ENCODE assay signal across 17 mouse cellular contexts in the genomic region with DNA sequence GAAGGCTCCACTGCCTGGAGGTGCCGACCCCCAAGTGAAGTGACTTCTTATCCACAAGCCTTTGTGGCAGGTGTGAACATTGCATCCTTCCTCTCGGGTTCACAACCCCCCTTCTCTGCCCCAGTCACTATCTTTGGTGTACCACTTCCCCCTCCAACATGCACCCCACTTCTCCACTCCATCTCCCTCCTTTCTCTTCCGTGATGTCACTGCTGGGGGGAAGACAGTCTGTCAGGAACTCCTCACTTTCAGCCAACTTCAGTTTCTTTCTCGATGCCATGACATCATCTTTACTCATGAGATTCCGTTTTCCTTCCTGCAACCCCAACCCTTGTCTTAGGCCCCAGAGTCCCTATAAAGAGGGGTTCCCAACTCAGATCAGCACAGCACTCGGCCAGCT. TPM values are rescaled to one million over a fixed set of nuclear protein-coding genes. Genes with fewer than 3 reads are reported as not detected.
DNase-seq lines count a peak whose midpoint lies in the region; ATAC-seq lines count a peak whose summit lies in the region.
"Had no signal": no experiment of that assay in that cellular context is flagged by ENCODE, and none has a peak within 500 bp of the region (broad histone marks: within the 10 kb centered on the region; RNA-seq: fewer than 3 reads in every experiment).

Gene Ccl4 (plus strand): TSS at position 381 of the 400 bp plus-strand sequence.

- H3K4me3 ChIP-seq in megakaryocyte, embryonic 14.5 days (replicated peaks), result peak within 1 kb of the TSS; percentile 50
- H3K4me3 ChIP-seq: embryonic facial prominence, embryonic 15.5 days; heart, embryonic 15.5 days; hindbrain, embryonic 13.5 days had no signal

- no peaks in the 10 kb centered on the region for H3K9me3 ChIP-seq in megakaryocyte, embryonic 14.5 days
- H3K9me3 ChIP-seq: embryonic facial prominence, embryonic 15.5 days; G1E; heart, embryonic 15.5 days; hindbrain, embryonic 13.5 days had no signal

- peaks cover 36% of the 10 kb centered on the region for H3K4me1 ChIP-seq in megakaryocyte, embryonic 14.5 days
- H3K4me1 ChIP-seq: embryonic facial prominence, embryonic 15.5 days; heart, embryonic 15.5 days; hindbrain, embryonic 13.5 days had no signal

- no peaks in the 10 kb centered on the region for H3K36me3 ChIP-seq in megakaryocyte, embryonic 14.5 days (replicated peaks; ENCODE audit: low read length)
- H3K36me3 ChIP-seq: embryonic facial prominence, embryonic 15.5 days; G1E; heart, embryonic 15.5 days; hindbrain, embryonic 13.5 days had no signal

- H3K27me3 ChIP-seq in megakaryocyte, embryonic 14.5 days (replicated peaks), result peaks cover 26% of the 10 kb centered on the region
- H3K27me3 ChIP-seq: embryonic facial prominence, embryonic 15.5 days; heart, embryonic 15.5 days; hindbrain, embryonic 13.5 days had no signal

- ATAC-seq in inflammation-experienced regulatory T-cells, adult 6 months, result no peak
- ATAC-seq: forebrain, embryonic 14.5 days had no signal

- peak; percentile 21 for DNase-seq in CD4-positive, CD25-positive, alpha-beta regulatory T cell, adult 2 months (ENCODE audit: low read depth, low spot score)
- peak; percentile 65 for DNase-seq in T-cell, adult 2 months (ENCODE audit: low spot score)
- peak; percentile 5 to 19 for DNase-seq in thymus, postnatal 10 days (ENCODE audit: low spot score in 2 of 2)
- no peak for DNase-seq in ovary, adult 18-20 months (ENCODE audit: low spot score)
- no peak for DNase-seq in cerebellum, postnatal 10 days
- DNase-seq: gastrocnemius, postnatal 14 days; kidney, adult 8-10 months; left cerebral cortex, postnatal 4 days; lung, postnatal 36 days had no signal

RNA-seq across cellular contexts. Expression of gene Ccl4, which starts in this region (rescaled TPM):
- 1.7 TPM in 1 of 2 replicates, not detected in the other for polyA plus RNA-seq in megakaryocyte, embryonic 14.5 days (2012; ENCODE audit: insufficient read depth, low replicate concordance)
- polyA plus RNA-seq in inflammation-experienced regulatory T-cells, adult 6 months (2017; shearing (Covaris generic)), result 100 to 1,000 TPM in 1 of 3 experiments, 1 to 10 TPM in 2; 6.4 to 184 (median 8.0) TPM
- polyA plus RNA-seq: G1E; testis, adult 2 months had no signal

Comparison
In these comparisons a context has a peak if more than half of its experiments do, and no peak if none do; other contexts are left out.
1. DNase-seq: peak in CD4-positive, CD25-positive, alpha-beta regulatory T cell, adult 2 months (single experiment), T-cell, adult 2 months (single experiment) and thymus, postnatal 10 days (2 of 2); none in ovary, adult 18-20 months (single experiment) and cerebellum, postnatal 10 days (0 of 2).